Mouse (Mus musculus) cerebellum, adult 2 months (tissue): ENCODE data around the gene Dnase1l2.

Source experiments
- CTCF ChIP-seq: fragments of 200-500 bp; IDR thresholded peaks from 2 replicates; pipeline ENCODE4 v1.5.1; 2011; ENCODE audit warnings: low read depth, mild to moderate bottlenecking, control low read depth, low read length, moderate library complexity, borderline replicate concordance; ENCODE audit not compliant: insufficient read depth
- POLR2A ChIP-seq: fragments of 200-500 bp; IDR thresholded peaks from 2 replicates; pipeline ENCODE4 v1.6.1; 2011; ENCODE audit warnings: low read length, control low read depth, borderline replicate concordance; ENCODE audit not compliant: insufficient read depth

DNA sequence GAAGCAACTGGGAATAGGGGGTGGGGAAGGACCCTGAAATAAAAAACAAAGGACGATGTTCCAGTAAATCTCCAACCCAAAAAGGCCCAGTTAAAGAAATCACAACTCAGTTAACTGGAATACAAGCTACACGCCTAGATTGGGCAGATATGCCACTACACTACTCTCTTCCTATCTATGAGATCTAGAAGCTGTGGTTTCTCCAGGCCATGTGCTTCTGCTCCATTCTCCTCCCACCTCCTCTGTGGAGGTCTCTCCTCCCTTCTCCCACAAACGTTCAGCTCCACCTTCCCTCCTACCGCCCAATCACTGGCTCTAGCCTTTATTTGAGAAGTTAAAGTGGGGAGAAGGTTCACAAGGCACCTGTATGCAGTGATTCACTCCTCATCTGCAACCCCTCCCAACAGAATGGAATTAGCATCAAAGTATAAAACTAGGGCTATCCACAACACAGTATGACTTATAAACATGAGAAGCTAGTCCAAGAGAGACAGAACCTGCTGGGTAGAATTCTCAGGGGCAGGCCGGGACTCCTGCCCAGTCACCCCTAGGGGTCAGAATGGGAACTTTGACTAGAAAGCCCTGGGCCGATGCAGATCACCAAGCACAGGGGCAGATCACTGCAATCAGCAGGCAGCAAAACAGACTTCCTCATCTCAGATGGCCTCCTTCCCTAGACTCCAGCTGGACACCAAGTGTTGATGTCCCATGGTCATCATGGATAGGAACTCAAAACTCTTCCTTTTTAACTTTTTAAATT lies 20.6 kb upstream of the Dnase1l2 start:
- no peak for TF ChIP-seq CTCF
- no peak for TF ChIP-seq POLR2A
